Comparison of ENCODE assay signal across 11 mouse cellular contexts in genomic region chr3:100920611-100921140, GRCm38 (mm10). TPM values are rescaled to one million over a fixed set of nuclear protein-coding genes. Genes with fewer than 3 reads are reported as not detected.
DNase-seq lines count a peak whose midpoint lies in the region; ATAC-seq lines count a peak whose summit lies in the region.
"Had no signal": no experiment of that assay in that cellular context is flagged by ENCODE, and none has a peak within 500 bp of the region (broad histone marks: within the 10 kb centered on the region; RNA-seq: fewer than 3 reads in every experiment).

No protein-coding gene starts in this region.

- no peak overlapping the region for H3K4me2 ChIP-seq in forebrain, embryonic 11.5 days (ENCODE audit: low read depth, low read length, severe bottlenecking)
- H3K4me2 ChIP-seq in liver, embryonic 15.5 days: peak overlapping the region; percentile 91
- H3K4me2 ChIP-seq in midbrain, embryonic 15.5 days: no peak overlapping the region

- WGBS in forebrain, embryonic 10.5 days: 79% methylated on average over 9 of the region's 9 CpGs
- WGBS in forebrain, embryonic 11.5 days: 81% methylated on average over 9 of the region's 9 CpGs
- WGBS in liver, embryonic 15.5 days (ENCODE audit: insufficient replicate concordance): 60% methylated on average over 9 of the region's 9 CpGs
- WGBS in midbrain, embryonic 15.5 days: 87% methylated on average over 9 of the region's 9 CpGs

- H3K4me1 ChIP-seq in forebrain, embryonic 10.5 days: peaks cover 37% of the 10 kb centered on the region
- peaks cover 4% of the 10 kb centered on the region for H3K4me1 ChIP-seq in forebrain, embryonic 11.5 days (replicated peaks; ENCODE audit: control insufficient read depth, insufficient read depth, low read length)
- peaks cover 26% of the 10 kb centered on the region for H3K4me1 ChIP-seq in liver, embryonic 15.5 days (replicated peaks)
- H3K4me1 ChIP-seq in midbrain, embryonic 15.5 days: peaks cover 29% of the 10 kb centered on the region

- no peak for DNase-seq in forebrain, embryonic 10.5 days (ENCODE audit: extremely low spot score, low spot score)
- DNase-seq in forebrain, embryonic 11.5 days (ENCODE audit: low spot score): no peak
- peak; percentile 6 for DNase-seq in thymus, postnatal 25 days
- no peak for DNase-seq in thymus, postnatal 0 days (ENCODE audit: low spot score)
- no peak for DNase-seq in left cerebral cortex, postnatal 4 days
- DNase-seq: heart, postnatal 14 days; kidney, postnatal 10 days had no signal

- no peak overlapping the region for H3K27ac ChIP-seq in forebrain, embryonic 10.5 days
- no peak overlapping the region for H3K27ac ChIP-seq in forebrain, embryonic 11.5 days (ENCODE audit: low read depth, low read length)
- H3K27ac ChIP-seq in liver, embryonic 15.5 days (replicated peaks): no peak overlapping the region
- H3K27ac ChIP-seq in midbrain, embryonic 15.5 days: no peak overlapping the region

- no peaks in the 10 kb centered on the region for H3K9me3 ChIP-seq in forebrain, embryonic 10.5 days
- no peaks in the 10 kb centered on the region for H3K9me3 ChIP-seq in forebrain, embryonic 11.5 days (ENCODE audit: control insufficient read depth, low read length)
- H3K9me3 ChIP-seq in liver, embryonic 15.5 days (replicated peaks): no peaks in the 10 kb centered on the region
- H3K9me3 ChIP-seq in midbrain, embryonic 15.5 days: no peaks in the 10 kb centered on the region
- H3K9me3 ChIP-seq: embryonic facial prominence, embryonic 15.5 days had no signal

- intact Hi-C loops in left cerebral cortex, postnatal 4 days (cut with DNase I): no loop called here

- peak overlapping the region; percentile 69 for H3K4me3 ChIP-seq in forebrain, embryonic 10.5 days
- H3K4me3 ChIP-seq in forebrain, embryonic 11.5 days (ENCODE audit: low read depth, low read length): no peak overlapping the region
- H3K4me3 ChIP-seq in liver, embryonic 15.5 days (replicated peaks): peak overlapping the region; percentile 70
- no peak overlapping the region for H3K4me3 ChIP-seq in midbrain, embryonic 15.5 days

- no peak overlapping the region for H3K9ac ChIP-seq in forebrain, embryonic 11.5 days (ENCODE audit: low read length)
- no peak overlapping the region for H3K9ac ChIP-seq in liver, embryonic 15.5 days
- no peak overlapping the region for H3K9ac ChIP-seq in midbrain, embryonic 15.5 days

- H3K27me3 ChIP-seq in forebrain, embryonic 10.5 days (ENCODE audit: poor library complexity, severe bottlenecking): no peaks in the 10 kb centered on the region
- H3K27me3 ChIP-seq in forebrain, embryonic 11.5 days (ENCODE audit: control insufficient read depth, insufficient read depth, low read length): no peaks in the 10 kb centered on the region
- H3K27me3 ChIP-seq in liver, embryonic 15.5 days: no peaks in the 10 kb centered on the region
- no peaks in the 10 kb centered on the region for H3K27me3 ChIP-seq in midbrain, embryonic 15.5 days (replicated peaks)
- H3K27me3 ChIP-seq: embryonic facial prominence, embryonic 15.5 days had no signal

- 0 out of 2 replicates have a peak, but pooled peaks cover 7% of the 10 kb centered on the region for H3K36me3 ChIP-seq in forebrain, embryonic 10.5 days (replicated peaks)
- no peaks in the 10 kb centered on the region for H3K36me3 ChIP-seq in forebrain, embryonic 11.5 days (ENCODE audit: control insufficient read depth, insufficient read depth, low read length)
- no peaks in the 10 kb centered on the region for H3K36me3 ChIP-seq in liver, embryonic 15.5 days (replicated peaks)
- no peaks in the 10 kb centered on the region for H3K36me3 ChIP-seq in midbrain, embryonic 15.5 days (replicated peaks)
- H3K36me3 ChIP-seq: embryonic facial prominence, embryonic 15.5 days had no signal

- no peak for ATAC-seq in forebrain, embryonic 11.5 days (replicated peaks; ENCODE audit: low FRiP score)
- ATAC-seq in liver, embryonic 15.5 days (ENCODE audit: insufficient read depth): no peak
- ATAC-seq in granulocyte monocyte progenitor cell, adult 5-6 weeks (replicated peaks; ENCODE audit: poor library complexity, severe bottlenecking): no peak
- ATAC-seq in midbrain, embryonic 15.5 days (replicated peaks): no peak

RNA-seq across cellular contexts. Expression of gene Trim45, which starts 1.3 kb away (rescaled TPM):
- 4.6 and 5.3 TPM in 2 replicates for polyA plus RNA-seq in forebrain, embryonic 10.5 days (2016; fragmentation: Nextera tagmentation; extraction: Ambion mirVana)
- 5.0 and 5.9 TPM in 2 replicates for polyA plus RNA-seq in forebrain, embryonic 11.5 days (2014; fragmentation: Nextera tagmentation; extraction: Ambion mirVana)
- 2.4 and 2.7 TPM in 2 replicates for polyA plus RNA-seq in thymus, postnatal 0 days (2015; fragmentation: Nextera tagmentation; extraction: Ambion mirVana)
- 0.74 and 0.91 TPM in 2 replicates for polyA plus RNA-seq in liver, embryonic 15.5 days (2015; fragmentation: Nextera tagmentation; extraction: Ambion mirVana)
- total RNA-seq in granulocyte monocyte progenitor cell, adult 5-6 weeks (2014; fragmentation: Nextera tagmentation): 14.6 and 15.7 TPM in 2 replicates
- total RNA-seq in granulocyte monocyte progenitor cell, adult 5-6 weeks (2017): 26.2 and 29.3 TPM in 2 replicates
- 8.5 and 9.3 TPM in 2 replicates for polyA plus RNA-seq in midbrain, embryonic 15.5 days (2015; fragmentation: Nextera tagmentation; extraction: Ambion mirVana)
- total RNA-seq in left cerebral cortex, postnatal 4 days (2021): 1 to 10 TPM; 8.4 to 9.7 TPM

RNA-seq across cellular contexts. Expression of gene Ttf2, which starts 48.8 kb away (rescaled TPM):
- 35.6 and 36.0 TPM in 2 replicates for polyA plus RNA-seq in forebrain, embryonic 10.5 days (2016; fragmentation: Nextera tagmentation; extraction: Ambion mirVana)
- polyA plus RNA-seq in forebrain, embryonic 11.5 days (2014; fragmentation: Nextera tagmentation; extraction: Ambion mirVana): 30.2 and 30.8 TPM in 2 replicates
- 15.9 and 17.3 TPM in 2 replicates for polyA plus RNA-seq in thymus, postnatal 0 days (2015; fragmentation: Nextera tagmentation; extraction: Ambion mirVana)
- 6.7 and 7.0 TPM in 2 replicates for polyA plus RNA-seq in liver, embryonic 15.5 days (2015; fragmentation: Nextera tagmentation; extraction: Ambion mirVana)
- total RNA-seq in granulocyte monocyte progenitor cell, adult 5-6 weeks (2014; fragmentation: Nextera tagmentation): 21.3 and 23.5 TPM in 2 replicates
- total RNA-seq in granulocyte monocyte progenitor cell, adult 5-6 weeks (2017): 29.0 and 29.2 TPM in 2 replicates
- 3.9 and 4.3 TPM in 2 replicates for polyA plus RNA-seq in midbrain, embryonic 15.5 days (2015; fragmentation: Nextera tagmentation; extraction: Ambion mirVana)
- 1 to 10 TPM; 3.3 to 3.5 TPM for total RNA-seq in left cerebral cortex, postnatal 4 days (2021)

Comparison
In these comparisons a context has a peak if more than half of its experiments do, and no peak if none do; other contexts are left out.
1. H3K4me3 ChIP-seq: peak in forebrain, embryonic 10.5 days (single experiment) and liver, embryonic 15.5 days (single experiment); none in forebrain, embryonic 11.5 days (single experiment) and midbrain, embryonic 15.5 days (single experiment).